Mouse (Mus musculus) brain, embryonic 14.5 days (tissue): Measurements from ENCODE around the gene Spsb2. TPM values are rescaled to one million over a fixed set of nuclear protein-coding genes. Genes with fewer than 3 reads are reported as not detected.
"Not testable (repeated sequence)": the region's sequence is repeated elsewhere in the genome, so short reads cannot be mapped to it uniquely, and the experiment has no call there.

ENCODE experiments used
- DNase-seq: peaks from one replicate; pipeline ENCODE4 v3.0.0-alpha.2; 2011; ENCODE audit warnings: low read depth
- CTCF ChIP-seq: fragments of 200-500 bp; IDR thresholded peaks from 2 replicates; pipeline ENCODE4 v1.5.1; 2012; ENCODE audit warnings: inconsistent platforms, mild to moderate bottlenecking, moderate library complexity, borderline replicate concordance; ENCODE audit not compliant: insufficient read depth, insufficient read length; ENCODE audit errors: extremely low read depth
- POLR2A ChIP-seq: fragments of 200-500 bp; IDR thresholded peaks from 2 replicates; pipeline ENCODE4 v1.6.1; 2012; ENCODE audit warnings: mild to moderate bottlenecking, inconsistent platforms, borderline replicate concordance; ENCODE audit not compliant: poor library complexity, insufficient read depth, insufficient read length, severe bottlenecking; ENCODE audit errors: extremely low read depth
- polyA plus RNA-seq: library from polyadenylated mRNA; depleted of rRNA; stranded (reverse); fragments of >200 nt; gene quantifications from 2 replicates; pipeline ENCODE4 v1.2.3, GENCODE M21; 2012

The Spsb2 gene
- polyA plus RNA-seq, 1 experiment = 5.3 TPM

DNA sequence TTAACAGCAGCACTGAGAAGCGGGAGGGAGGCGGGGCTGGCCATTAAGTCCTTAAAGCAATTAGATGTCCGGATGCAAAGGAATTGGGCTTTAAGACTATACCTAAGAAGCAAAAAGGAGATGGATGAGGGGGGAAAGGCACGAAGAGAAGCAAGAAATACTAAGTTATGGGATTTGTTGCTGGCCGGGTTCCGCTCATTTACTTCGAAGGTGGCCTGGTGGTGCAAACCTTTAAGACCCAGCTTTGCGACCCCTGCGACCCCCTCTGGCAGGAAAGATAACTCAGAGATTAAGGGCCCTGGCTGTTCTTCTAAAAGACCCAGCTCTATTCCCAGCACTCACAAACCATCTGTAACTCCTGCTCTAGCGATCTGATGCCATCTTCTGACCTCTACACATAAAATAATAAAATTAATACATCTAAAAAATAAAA is 28.5 kb upstream of the Spsb2 start:
- TF ChIP-seq CTCF (0 out of 2 replicates have a peak, but pooled peaks have one; percentile 11), POLR2A (no peak)
- DNase-seq = no peak

DNA sequence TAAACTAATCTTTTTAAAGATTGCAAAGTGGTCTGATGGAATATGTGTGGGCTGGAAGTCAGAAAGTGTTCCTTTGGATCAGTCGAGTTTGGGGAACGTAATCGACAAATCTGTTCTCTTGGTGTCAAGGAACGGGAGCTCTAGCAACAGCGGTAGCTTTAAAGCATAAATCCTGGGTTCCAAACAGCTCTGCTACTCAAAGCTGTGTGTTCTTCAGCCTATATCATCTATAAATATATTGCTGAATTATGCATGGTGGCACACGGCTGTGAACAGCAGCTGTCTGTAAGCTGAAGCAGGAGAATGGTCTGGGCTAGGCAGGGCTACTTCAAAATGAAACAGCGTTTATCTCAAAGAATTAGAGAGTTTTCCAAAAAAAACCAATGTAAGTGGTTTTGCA is 27.5 kb upstream of the Spsb2 start:
- no peak for DNase-seq
- TF ChIP-seq POLR2A (no peak), CTCF (no peak)

DNA sequence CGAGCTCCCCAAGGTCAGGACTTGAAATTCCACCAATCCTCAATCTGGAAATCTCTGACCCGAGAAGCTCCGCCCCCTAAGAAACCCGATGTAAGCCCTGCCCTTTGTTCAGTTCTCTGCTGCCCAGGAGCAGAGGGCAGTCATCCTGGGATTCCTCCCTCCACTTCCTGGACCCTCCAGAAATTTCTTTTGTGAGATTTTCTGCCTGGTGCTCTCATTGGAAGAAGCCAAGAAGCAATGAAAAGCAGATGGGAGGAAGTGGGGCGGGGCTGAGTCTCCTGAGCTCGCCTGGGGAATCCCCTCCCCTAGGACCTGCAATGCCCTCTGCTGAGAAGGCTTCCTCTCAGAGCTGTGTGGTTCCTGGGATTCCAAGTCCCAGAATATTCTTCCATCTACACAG is 26.0 kb upstream of the Spsb2 start:
- no peak for TF ChIP-seq CTCF
- no peak for TF ChIP-seq POLR2A
- peak; percentile 43 for DNase-seq

DNA sequence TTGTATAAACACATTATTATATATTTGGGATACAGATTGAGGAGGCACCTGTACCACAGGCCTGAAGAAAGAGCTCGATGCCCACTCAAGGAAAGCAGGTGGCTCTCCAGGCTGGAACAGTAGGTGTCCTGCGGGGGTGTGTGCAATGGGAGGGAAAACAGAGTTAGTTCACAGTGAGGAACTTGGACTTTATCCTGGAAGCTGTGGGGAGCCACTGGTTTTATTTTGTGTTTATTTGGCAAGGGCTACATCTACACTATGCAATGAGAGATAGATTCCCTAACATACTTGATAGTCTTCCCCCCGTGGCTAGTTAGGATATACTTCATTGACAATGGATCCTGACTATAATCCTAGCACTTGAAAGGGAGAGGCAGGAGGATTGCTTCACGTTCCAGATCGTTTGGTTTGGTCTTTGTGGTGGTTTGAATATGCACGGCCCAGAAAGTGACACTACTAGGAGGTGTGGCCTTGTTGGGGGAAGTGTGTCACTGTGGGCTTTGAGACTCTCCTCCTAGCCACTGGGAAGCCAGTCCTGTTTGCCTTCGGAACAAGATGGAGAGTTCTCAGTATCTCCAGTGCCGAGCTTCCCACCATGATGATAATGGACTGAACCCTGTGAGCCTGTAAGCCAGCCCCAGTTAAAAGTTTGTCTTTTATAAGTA is 21.6 kb upstream of the Spsb2 start:
- TF ChIP-seq POLR2A (no peak), CTCF (no peak)
- no peak for DNase-seq

DNA sequence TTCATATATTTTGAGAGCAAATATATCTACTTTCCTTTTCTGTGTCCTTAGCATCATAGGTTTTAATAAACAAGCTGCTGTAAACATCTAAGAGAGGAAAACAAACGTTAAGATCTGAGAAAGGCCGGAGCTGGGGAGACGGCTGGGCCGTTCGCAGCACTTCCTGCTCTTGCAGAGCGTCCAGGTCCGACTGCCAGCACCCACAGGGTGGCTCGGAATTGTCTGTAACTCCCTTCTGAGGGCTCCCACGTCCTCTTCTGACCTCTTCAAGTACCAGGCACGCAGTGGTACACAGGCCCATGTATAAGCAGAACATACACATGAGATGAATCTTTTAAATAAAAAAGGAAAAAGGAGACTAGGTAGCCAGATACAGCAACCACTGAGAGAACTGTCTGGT is 20.7 kb upstream of the Spsb2 start:
- TF ChIP-seq POLR2A = no peak
- no peak for DNase-seq

DNA sequence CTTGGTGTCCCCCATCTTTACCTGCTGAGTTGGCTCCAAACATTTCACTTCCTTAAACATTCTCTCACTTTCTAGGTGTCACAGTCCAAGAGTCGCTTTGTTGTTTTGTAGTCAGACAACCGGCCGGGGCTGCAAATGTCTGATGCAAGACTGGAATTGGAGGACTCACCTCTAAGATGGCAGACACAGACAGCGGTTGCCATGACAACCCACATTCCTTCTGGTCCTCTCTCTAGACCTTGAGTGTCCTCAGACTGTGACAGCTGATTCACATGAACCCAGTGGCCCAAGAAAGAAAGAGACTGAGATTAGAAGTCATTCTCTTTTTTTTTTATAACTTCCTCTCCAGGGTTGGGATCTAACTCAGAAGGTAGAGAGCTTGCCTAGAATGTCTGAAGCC is 18.9 kb upstream of the Spsb2 start:
- no peak for TF ChIP-seq POLR2A
- no peak for TF ChIP-seq CTCF
- DNase-seq = no peak

DNA sequence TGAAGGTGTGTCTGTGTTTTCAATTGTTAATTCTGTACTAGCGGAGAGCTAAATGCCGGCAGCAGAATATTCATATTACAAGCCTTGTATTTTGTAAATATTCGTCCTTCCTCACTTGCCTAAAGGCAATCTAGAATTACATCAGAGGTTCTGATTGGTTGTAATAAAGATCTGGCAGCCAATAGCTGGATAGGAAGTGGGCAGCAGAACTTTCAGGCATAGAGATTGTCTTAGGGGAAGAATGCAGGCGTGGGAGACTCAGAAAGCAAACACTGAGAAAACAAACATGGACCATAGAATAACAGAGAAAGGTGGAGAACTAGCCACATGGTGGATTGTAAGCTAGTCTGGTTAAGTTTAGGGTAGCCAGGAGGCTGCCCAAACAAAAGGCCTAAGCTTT is 18.3 kb upstream of the Spsb2 start:
- TF ChIP-seq CTCF (no peak), POLR2A (no peak)

GRCm38 (mm10) chr6:124791911-124792310 is 16.6 kb upstream of the Spsb2 start:
- DNase-seq = no peak
- no peak for TF ChIP-seq POLR2A
- no peak for TF ChIP-seq CTCF

More for the DNA sequence above, 18.3 kb upstream of the Spsb2 start:
- DNase-seq = no peak

DNA sequence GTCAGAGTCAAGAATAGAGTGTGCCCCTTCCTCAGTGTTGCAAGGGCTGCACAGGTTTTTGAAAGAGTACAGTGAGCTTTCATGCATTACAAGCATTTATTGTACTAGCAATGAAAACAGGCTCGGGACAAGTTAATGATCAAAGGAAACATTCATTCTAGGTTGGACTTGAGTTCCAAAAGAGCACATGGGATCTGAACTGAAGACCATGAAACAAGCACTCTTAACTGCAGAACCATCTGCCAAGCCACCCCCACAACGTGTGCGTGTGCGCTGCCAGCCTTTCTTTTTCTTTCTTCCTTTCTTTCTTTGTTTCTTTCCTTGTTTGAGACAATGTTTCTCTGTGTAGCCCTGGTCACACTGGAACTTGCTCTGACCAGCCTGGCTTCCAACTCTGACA is 12.7 kb upstream of the Spsb2 start:
- DNase-seq = no peak
- no peak for TF ChIP-seq CTCF
- TF ChIP-seq POLR2A = no peak

DNA sequence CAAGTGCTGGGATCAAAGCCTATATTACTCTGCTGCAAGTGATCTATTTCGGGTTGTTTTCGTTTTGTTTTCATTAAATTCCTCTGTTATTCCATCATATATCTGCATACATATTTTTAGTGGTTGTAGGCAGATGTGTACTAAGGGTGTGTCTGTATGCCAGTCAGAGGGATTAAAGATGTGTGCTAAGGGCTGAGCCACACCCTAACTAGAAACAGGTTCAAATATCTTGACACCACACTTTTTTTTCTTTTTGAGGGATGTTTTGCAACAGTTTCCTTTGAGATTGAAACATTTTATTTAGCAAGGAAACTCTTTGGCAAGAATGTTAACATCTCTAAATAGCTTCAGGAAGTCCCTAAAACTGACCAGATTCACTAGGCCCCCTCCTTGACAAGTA is 12.3 kb upstream of the Spsb2 start:
- DNase-seq = no peak
- no peak for TF ChIP-seq CTCF
- TF ChIP-seq POLR2A = no peak

- not testable (repeated sequence) for DNase-seq
These were observed 6.1 kb upstream of the Spsb2 start for GRCm38 (mm10) chr6:124802400-124802799.

- no peak for DNase-seq
- TF ChIP-seq POLR2A (no peak), CTCF (no peak)
These were observed 5.4 kb upstream of the Spsb2 start for GRCm38 (mm10) chr6:124803061-124803460.

DNA sequence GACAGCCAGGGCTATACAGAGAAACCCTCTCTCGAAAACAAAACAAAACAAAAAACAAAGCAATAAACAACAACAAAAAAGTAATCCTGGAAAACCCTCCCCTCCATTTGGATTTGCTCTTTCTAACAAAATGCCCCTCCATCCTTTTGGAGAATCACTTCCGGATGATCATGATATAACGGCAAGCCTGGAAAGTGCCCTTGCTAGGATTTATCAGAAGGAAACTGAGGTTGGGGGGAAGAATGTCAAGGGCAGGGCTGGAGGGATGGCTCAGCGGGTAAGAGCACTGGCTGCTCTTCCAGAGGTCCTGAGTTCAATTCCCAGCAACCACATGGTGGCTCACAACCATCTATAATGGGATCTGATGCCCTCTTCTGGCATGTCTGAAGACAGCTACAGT is 4.8 kb upstream of the Spsb2 start:
- DNase-seq = not testable (repeated sequence)
